Mouse (Mus musculus) right cerebral cortex, postnatal 14 days (tissue): ENCODE data around the gene Traf2.
"Not testable (repeated sequence)": the region's sequence is repeated elsewhere in the genome, so short reads cannot be mapped to it uniquely, and the experiment has no call there.

ENCODE experiments used
- DNase-seq: peaks from one replicate; pipeline ENCODE4 v3.0.0; 2022

Gene Traf2

GRCm38 (mm10) chr2:25575432-25576027, 28.8 kb upstream of the Traf2 start:
- peak; percentile 62 for DNase-seq

- DNase-seq: peak; percentile 93
Measured at GRCm38 (mm10) chr2:25574579-25575431, 28.1 kb upstream of the Traf2 start, which contains the start of the genes Mamdc4 and Phpt1. Gene Mamdc4, minus strand, starts transcription at chr2:25574845. Gene Phpt1, minus strand, starts transcription at chr2:25575224.

DNA sequence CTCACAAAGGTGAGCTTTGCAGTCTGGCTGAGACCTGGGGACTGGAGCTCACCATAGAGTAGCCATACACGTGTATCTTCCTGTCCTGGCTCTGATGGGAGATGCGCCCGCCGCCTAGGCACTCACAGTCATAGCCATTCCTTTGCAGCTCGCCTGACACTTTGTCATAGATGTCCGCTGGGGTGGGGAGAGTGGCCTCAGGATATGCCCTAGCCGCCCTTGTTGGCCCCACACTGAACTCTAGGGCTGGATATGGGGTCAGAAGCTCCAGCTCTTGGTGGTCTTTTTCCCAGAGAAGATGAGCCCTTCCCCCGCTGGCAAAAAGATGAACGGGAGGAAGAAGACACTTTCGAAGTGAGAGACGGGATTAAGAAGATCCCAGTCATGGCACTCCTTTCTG, 27.4 kb upstream of the Traf2 start:
- DNase-seq: peak; percentile 21

- peak; percentile 3 for DNase-seq
Measured at GRCm38 (mm10) chr2:25573068-25573467, 26.3 kb upstream of the Traf2 start.

GRCm38 (mm10) chr2:25571221-25571620, 24.5 kb upstream of the Traf2 start:
- DNase-seq: peak; percentile 3

DNA sequence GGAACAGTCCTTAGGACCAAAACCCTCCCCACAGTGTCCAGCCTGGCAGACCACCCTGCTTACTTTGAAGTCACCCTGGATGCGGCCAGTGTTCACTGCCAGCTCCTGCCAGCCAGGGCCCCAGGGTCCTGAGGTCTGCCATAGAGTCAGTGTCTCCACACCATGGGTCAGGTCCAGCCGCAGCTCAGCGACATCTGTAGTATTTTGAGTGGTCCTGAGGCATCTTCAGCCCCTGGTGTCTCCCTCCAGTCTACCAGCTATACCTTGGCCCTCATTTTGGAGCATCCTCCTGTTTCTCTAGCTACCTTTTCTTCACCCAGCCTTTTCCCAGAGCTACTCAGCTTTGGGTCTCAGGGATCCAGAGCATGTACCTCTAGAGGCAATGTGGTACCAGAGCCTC, 22.6 kb upstream of the Traf2 start:
- DNase-seq: no peak

DNA sequence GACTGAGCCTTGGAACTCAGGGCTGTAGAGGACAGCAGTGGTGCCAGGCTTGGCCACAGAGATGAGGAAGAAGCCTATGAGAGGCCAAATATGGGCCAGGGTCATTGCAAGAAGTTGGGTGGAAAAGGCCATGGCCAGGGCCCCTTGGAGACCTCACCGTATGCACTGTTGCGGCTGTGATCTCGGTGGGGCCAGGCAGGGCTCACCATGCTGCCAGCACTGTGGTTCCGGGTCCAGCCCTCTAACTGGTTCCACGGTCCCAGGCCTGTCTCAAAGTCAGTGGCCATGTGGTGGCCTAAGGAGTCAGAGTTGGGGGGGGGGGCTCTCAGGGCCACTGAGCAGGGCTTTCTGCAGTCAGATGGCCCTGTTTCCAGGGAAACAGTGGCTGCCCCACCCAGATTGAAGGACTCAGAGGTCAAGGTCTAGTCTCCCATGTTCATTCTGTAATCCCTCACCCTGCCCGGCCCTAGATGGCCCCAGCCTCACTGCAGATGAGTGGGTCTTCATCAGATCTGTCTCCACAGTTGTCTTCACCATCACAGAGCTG, 21.8 kb upstream of the Traf2 start:
- DNase-seq: no peak

GRCm38 (mm10) chr2:25566558-25566957, 19.8 kb upstream of the Traf2 start:
- DNase-seq: no peak

GRCm38 (mm10) chr2:25565741-25566140, 19.0 kb upstream of the Traf2 start:
- DNase-seq: no peak

DNA sequence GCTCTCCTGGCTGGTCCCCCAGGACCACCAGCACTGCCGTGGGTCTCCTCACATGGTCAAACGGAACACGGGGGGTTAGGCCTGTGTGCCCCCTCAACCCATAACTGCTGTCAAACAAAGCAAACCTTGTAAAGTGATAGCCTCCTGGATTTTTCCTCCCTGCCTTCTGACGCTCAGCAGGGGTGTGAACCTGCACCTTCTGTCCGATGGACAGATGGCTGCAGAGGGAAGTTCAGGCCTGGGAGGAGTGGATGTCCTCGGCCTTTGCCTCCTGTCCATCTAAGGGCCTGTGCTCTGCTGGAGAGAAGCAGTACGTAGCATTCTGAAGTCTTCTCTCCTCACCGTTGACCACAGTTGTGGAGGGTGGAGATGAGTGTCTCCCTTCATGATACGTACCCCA, 15.2 kb upstream of the Traf2 start:
- no peak for DNase-seq

DNA sequence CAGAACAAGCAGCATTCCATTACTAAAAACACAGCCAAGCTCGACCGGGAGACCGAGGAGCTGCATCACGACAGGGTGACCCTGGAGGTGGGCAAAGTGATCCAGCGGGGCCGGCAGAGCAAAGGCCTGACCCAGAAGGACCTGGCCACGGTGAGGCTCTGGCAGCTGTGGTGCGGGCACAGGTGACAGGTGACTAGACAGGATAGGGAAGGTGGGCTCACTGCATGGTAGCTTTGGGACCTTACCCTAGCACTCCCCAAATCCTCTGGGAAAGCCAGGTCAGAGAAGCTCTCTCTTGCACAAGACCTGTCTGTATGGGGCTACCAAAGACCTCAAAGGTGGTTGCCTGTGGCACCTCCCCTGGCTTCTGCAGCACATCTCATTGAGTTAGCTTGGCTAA, 13.8 kb upstream of the Traf2 start:
- DNase-seq: no peak

DNA sequence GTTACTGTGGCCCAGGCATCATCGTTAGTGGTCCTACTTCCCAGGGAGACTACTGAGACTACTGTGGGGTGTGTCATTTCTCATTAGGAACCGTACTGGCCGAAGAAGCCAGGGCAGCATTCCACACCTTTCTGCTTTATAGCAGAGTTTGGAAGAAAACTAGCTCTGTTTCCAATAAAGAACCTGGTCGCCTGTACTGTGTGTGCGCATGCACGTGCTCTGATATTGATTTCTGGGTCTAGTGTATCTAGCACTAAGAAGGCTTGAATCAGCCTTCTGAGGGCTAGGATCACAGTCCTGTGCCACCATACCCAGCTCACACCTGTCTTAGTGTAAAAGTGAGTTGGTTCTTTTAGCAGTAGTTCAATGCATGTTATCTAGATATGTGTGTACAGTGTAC, 12.0 kb upstream of the Traf2 start:
- no peak for DNase-seq

DNA sequence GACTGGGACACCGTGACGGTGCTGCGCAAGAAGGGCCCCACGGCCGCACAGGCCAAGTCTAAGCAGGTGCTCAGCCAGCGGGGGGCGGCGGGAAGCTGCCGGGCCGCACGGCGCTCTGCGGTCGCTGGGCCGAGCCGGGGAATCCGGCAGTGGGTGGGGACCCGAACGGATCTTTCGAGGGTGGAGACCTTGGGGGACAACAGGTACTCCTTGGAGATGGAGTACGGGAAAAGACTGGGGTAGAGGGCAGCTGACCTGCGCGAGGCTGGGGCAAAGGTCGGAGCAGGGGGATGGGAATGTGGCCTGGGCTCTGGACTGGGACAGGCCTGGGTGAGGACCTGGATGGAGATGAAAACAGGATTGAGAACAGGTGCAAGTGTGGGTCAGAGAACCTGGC, 11.2 kb upstream of the Traf2 start:
- DNase-seq: no peak

- DNase-seq: peak; percentile 95
Measured at GRCm38 (mm10) chr2:25557221-25557963, 10.7 kb upstream of the Traf2 start, which contains the start of gene Edf1. Gene Edf1, plus strand, starts transcription at chr2:25557847.

DNA sequence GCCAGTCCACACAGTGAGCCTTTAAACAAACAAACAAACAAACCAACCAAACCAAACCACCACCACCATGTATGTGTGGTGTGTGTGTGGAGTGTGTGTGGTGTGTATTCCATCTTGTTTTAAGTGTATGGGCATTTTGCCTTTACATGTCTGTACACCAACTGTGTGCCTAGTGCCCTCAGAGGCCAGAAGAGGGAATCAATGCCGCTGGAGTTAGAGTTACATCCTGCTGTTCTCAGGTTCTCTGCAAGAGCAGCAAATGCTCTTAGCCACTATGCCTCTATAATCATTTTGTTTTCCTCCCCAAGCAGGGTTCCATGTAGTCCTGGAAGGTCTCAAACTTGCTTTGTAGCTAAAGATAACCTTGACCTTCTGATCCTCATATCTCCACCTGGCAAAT, 9.6 kb upstream of the Traf2 start:
- no peak for DNase-seq

GRCm38 (mm10) chr2:25555479-25555878, 8.7 kb upstream of the Traf2 start:
- not testable (repeated sequence) for DNase-seq

- not testable (repeated sequence) for DNase-seq
Measured at GRCm38 (mm10) chr2:25553171-25553786, 6.5 kb upstream of the Traf2 start.

- DNase-seq: no peak
Measured at GRCm38 (mm10) chr2:25551186-25551585, 4.4 kb upstream of the Traf2 start.

DNA sequence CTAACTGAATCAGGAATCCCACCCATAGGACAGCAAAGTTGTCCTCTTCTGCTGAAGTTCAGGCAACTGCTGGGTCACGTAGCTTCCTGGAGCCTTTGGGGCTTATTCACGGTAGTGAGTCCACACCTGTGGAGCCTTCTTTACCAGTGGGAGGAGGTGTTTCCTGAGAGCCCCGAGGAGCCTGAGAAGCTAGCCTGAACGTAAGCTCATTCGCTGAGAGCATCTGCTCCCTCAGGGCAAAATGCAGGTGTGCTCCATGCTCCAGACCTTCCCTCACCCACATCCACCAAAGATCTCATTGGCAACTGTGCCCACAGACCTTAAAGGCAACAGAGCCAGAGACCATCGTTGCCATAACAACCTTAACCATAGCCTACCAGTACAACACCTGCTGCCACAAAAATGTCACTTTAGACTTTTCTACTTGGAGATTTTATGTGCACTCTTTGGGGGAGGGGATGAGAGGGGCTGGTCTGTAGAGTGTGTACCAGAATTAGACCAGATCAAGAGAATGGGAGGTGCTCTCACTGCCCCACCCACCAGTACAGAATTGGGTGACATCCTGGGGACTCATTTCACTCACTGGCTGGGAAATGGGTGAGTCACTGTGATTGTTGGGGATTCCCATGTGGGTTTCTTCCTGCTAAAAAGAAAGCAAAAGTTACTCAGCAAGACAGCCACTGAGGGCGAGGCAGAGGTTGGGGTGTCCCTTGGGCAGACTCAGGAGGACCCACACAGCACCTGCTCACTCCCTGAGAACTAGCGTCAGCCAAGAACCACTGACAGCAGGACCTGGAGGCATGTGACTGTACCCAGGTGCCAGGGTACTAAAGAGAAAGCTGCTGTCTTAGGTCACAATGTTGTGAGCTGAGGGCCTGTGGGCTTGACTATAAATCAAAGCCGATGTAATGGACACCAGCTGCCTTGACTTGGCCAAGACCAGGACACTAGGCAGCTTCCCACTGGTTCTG, 2.6 kb upstream of the Traf2 start:
- no peak for DNase-seq

- no peak for DNase-seq
Measured at GRCm38 (mm10) chr2:25545996-25546810, 537 bp downstream of the Traf2 start.
